ENCODE assay signal across 13 mouse cellular contexts in the genomic region with DNA sequence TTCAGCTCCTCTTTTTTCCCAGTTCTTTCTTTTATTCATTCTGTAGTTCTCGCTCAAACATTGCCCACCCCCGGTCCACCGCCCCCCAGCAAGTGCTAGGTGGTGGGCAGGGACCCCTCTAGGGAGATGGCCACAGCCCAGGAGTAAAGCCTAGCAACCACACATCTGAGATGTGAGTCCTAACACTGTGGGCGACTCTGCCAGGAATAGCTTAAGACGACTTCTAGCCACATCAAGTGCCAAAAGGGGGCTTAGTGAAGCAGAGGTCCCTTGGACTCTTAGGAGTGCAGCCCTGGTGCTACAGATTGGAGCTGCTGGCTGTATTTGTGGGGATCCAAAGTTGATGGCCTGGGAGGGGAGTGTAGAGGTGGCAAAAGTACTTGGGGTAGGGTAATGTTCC. TPM values are rescaled to one million over a fixed set of nuclear protein-coding genes. Genes with fewer than 3 reads are reported as not detected.
DNase-seq lines count a peak whose midpoint lies in the region; ATAC-seq and TF ChIP-seq lines count a peak whose summit lies in the region.
"Had no signal": no experiment of that assay in that cellular context is flagged by ENCODE, and none has a peak within 500 bp of the region (broad histone marks: within the 10 kb centered on the region; RNA-seq: fewer than 3 reads in every experiment).

No protein-coding gene starts in this region.

- no peak for ATAC-seq in hindbrain, embryonic 13.5 days (ENCODE audit: low FRiP score)
- ATAC-seq in hindbrain, embryonic 11.5 days (ENCODE audit: low FRiP score) = no peak
- no peak for ATAC-seq in embryonic facial prominence, embryonic 15.5 days (ENCODE audit: insufficient number of reproducible peaks, low FRiP score, low TSS enrichment, low read depth)
- ATAC-seq in limb, embryonic 14.5 days (ENCODE audit: low FRiP score, low read depth) = no peak
- ATAC-seq: CD4-positive, CD25-positive, alpha-beta regulatory T cell, adult 4 months had no signal

- no peaks in the 10 kb centered on the region for H3K36me3 ChIP-seq in hindbrain, embryonic 13.5 days
- H3K36me3 ChIP-seq in hindbrain, embryonic 11.5 days (ENCODE audit: control insufficient read depth, insufficient read depth, low read length) = no peaks in the 10 kb centered on the region
- no peaks in the 10 kb centered on the region for H3K36me3 ChIP-seq in E14TG2a.4 (ENCODE audit: insufficient read depth, low read length)
- no peaks in the 10 kb centered on the region for H3K36me3 ChIP-seq in embryonic facial prominence, embryonic 15.5 days
- H3K36me3 ChIP-seq in limb, embryonic 14.5 days (ENCODE audit: control insufficient read depth, insufficient read depth, low read length) = no peaks in the 10 kb centered on the region
- H3K36me3 ChIP-seq: liver, embryonic 15.5 days had no signal

- H3K4me2 ChIP-seq in hindbrain, embryonic 13.5 days = peak overlapping the region; percentile 75
- H3K4me2 ChIP-seq in hindbrain, embryonic 11.5 days (replicated peaks; ENCODE audit: low read depth, low read length) = no peak overlapping the region
- H3K4me2 ChIP-seq in embryonic facial prominence, embryonic 15.5 days (replicated peaks) = no peak overlapping the region
- peak overlapping the region; percentile 94 for H3K4me2 ChIP-seq in limb, embryonic 14.5 days (replicated peaks; ENCODE audit: low read depth, low read length, severe bottlenecking)
- H3K4me2 ChIP-seq: liver, embryonic 15.5 days had no signal

- TF ChIP-seq CTCF in E14TG2a.4 (conservative IDR thresholded peaks at IDR 0.05; ENCODE audit: low read length) = no peak
- no peak for TF ChIP-seq CTCF in lung, adult 2 months (IDR thresholded peaks at IDR 0.05; ENCODE audit: insufficient read depth, low read length)

- no peak overlapping the region for H3K27ac ChIP-seq in hindbrain, embryonic 13.5 days
- H3K27ac ChIP-seq in hindbrain, embryonic 11.5 days (ENCODE audit: low read depth, low read length) = no peak overlapping the region
- H3K27ac ChIP-seq in embryonic facial prominence, embryonic 15.5 days (replicated peaks) = no peak overlapping the region
- no peak overlapping the region for H3K27ac ChIP-seq in limb, embryonic 14.5 days (replicated peaks; ENCODE audit: low read depth, low read length)
- H3K27ac ChIP-seq: liver, embryonic 15.5 days had no signal

- no peaks in the 10 kb centered on the region for H3K9me3 ChIP-seq in hindbrain, embryonic 13.5 days
- no peaks in the 10 kb centered on the region for H3K9me3 ChIP-seq in hindbrain, embryonic 11.5 days (ENCODE audit: control insufficient read depth, low read length)
- no peaks in the 10 kb centered on the region; the same call in 1 of the 2 replicates for H3K9me3 ChIP-seq in E14TG2a.4 (ENCODE audit: low read length)
- no peaks in the 10 kb centered on the region for H3K9me3 ChIP-seq in embryonic facial prominence, embryonic 15.5 days (replicated peaks)
- no peaks in the 10 kb centered on the region for H3K9me3 ChIP-seq in limb, embryonic 14.5 days (ENCODE audit: control insufficient read depth, low read length)
- H3K9me3 ChIP-seq: liver, embryonic 15.5 days had no signal

- peaks cover 54% of the 10 kb centered on the region for H3K27me3 ChIP-seq in hindbrain, embryonic 13.5 days
- peaks cover 29% of the 10 kb centered on the region for H3K27me3 ChIP-seq in hindbrain, embryonic 11.5 days (ENCODE audit: control insufficient read depth, insufficient read depth, low read length)
- H3K27me3 ChIP-seq in E14TG2a.4 (ENCODE audit: insufficient read depth, low read length) = peaks cover 74% of the 10 kb centered on the region
- peaks cover 61% of the 10 kb centered on the region for H3K27me3 ChIP-seq in embryonic facial prominence, embryonic 15.5 days
- H3K27me3 ChIP-seq in limb, embryonic 14.5 days (ENCODE audit: control insufficient read depth, insufficient read depth, low read length) = peaks cover 63% of the 10 kb centered on the region

- no peak for TF ChIP-seq POLR2A in limb, embryonic 14.5 days (IDR thresholded peaks at IDR 0.05; ENCODE audit: borderline replicate concordance, extremely low read depth, insufficient read depth, insufficient read length)
- no peak for TF ChIP-seq POLR2A in lung, adult 2 months (IDR thresholded peaks at IDR 0.05; ENCODE audit: borderline replicate concordance, extremely low read depth, low read depth, low read length)

- DNase-seq in hindbrain, embryonic 11.5 days (ENCODE audit: low spot score) = no peak
- no peak for DNase-seq in limb, embryonic 14.5 days (ENCODE audit: low spot score)
- no peak for DNase-seq in embryo, embryonic 10.5 days (ENCODE audit: low spot score)
- DNase-seq in thymus, postnatal 4 days = no peak
- DNase-seq in lung, adult 2 months = no peak
- DNase-seq: kidney, adult 18-20 months; thymus, postnatal 36 days had no signal

- peak overlapping the region; percentile 82 for H3K4me3 ChIP-seq in hindbrain, embryonic 13.5 days
- H3K4me3 ChIP-seq in hindbrain, embryonic 11.5 days (ENCODE audit: low read depth, low read length) = no peak overlapping the region
- H3K4me3 ChIP-seq in E14TG2a.4 (replicated peaks; ENCODE audit: low read length) = peak overlapping the region; percentile 89; the same call in 1 of the 2 replicates
- peak overlapping the region; percentile 76 for H3K4me3 ChIP-seq in embryonic facial prominence, embryonic 15.5 days (replicated peaks)
- peak overlapping the region; percentile 77 for H3K4me3 ChIP-seq in limb, embryonic 14.5 days (replicated peaks; ENCODE audit: low read length)
- no peak overlapping the region for H3K4me3 ChIP-seq in lung, adult 2 months (replicated peaks; ENCODE audit: extremely low read depth, low read depth, low read length)
- H3K4me3 ChIP-seq: erythroblast, embryonic 14.5 days; liver, embryonic 15.5 days had no signal

- H3K4me1 ChIP-seq in hindbrain, embryonic 13.5 days (replicated peaks) = peaks cover 36% of the 10 kb centered on the region
- peaks cover 6% of the 10 kb centered on the region; the same call in 1 of the 2 replicates for H3K4me1 ChIP-seq in hindbrain, embryonic 11.5 days (replicated peaks; ENCODE audit: control insufficient read depth, insufficient read depth, low read length)
- H3K4me1 ChIP-seq in E14TG2a.4 (replicated peaks; ENCODE audit: low read depth, low read length) = peaks cover 27% of the 10 kb centered on the region
- peaks cover 18% of the 10 kb centered on the region for H3K4me1 ChIP-seq in embryonic facial prominence, embryonic 15.5 days
- peaks cover 5% of the 10 kb centered on the region; the same call in 1 of the 2 replicates for H3K4me1 ChIP-seq in limb, embryonic 14.5 days (ENCODE audit: control insufficient read depth, insufficient read depth, low read length)
- peaks cover 6% of the 10 kb centered on the region for H3K4me1 ChIP-seq in lung, adult 2 months (ENCODE audit: control insufficient read depth, insufficient read depth, low read length)
- H3K4me1 ChIP-seq: liver, embryonic 15.5 days had no signal

- WGBS in hindbrain, embryonic 13.5 days = 60% methylated on average over 5 of the region's 5 CpGs
- WGBS in hindbrain, embryonic 11.5 days = 50% methylated on average over 5 of the region's 5 CpGs
- WGBS in embryonic facial prominence, embryonic 15.5 days = 48% methylated on average over 5 of the region's 5 CpGs
- WGBS in limb, embryonic 14.5 days = 57% methylated on average over 5 of the region's 5 CpGs
- 47% methylated on average over 5 of the region's 5 CpGs for WGBS in lung, adult 2 months

- H3K9ac ChIP-seq in hindbrain, embryonic 13.5 days = peak overlapping the region; percentile 89
- no peak overlapping the region for H3K9ac ChIP-seq in hindbrain, embryonic 11.5 days (ENCODE audit: low read depth, low read length)
- no peak overlapping the region for H3K9ac ChIP-seq in embryonic facial prominence, embryonic 15.5 days
- no peak overlapping the region for H3K9ac ChIP-seq in limb, embryonic 14.5 days (ENCODE audit: low read depth, low read length, severe bottlenecking)
- H3K9ac ChIP-seq: liver, embryonic 15.5 days had no signal

RNA-seq across cellular contexts. Expression of a gene that starts 11.6 kb away (rescaled TPM):
- 13.8 and 14.3 TPM in 2 replicates for polyA plus RNA-seq in hindbrain, embryonic 13.5 days (2015; fragmentation: Nextera tagmentation; extraction: Ambion mirVana)
- polyA plus RNA-seq in hindbrain, embryonic 11.5 days (2014; fragmentation: Nextera tagmentation; extraction: Ambion mirVana) = 1.4 and 1.8 TPM in 2 replicates
- polyA plus RNA-seq in embryonic facial prominence, embryonic 15.5 days (2015; fragmentation: Nextera tagmentation; extraction: Ambion mirVana) = 6.5 and 8.1 TPM in 2 replicates
- 5.4 and 6.5 TPM in 2 replicates for polyA plus RNA-seq in limb, embryonic 14.5 days (2012; rRNA removed)
- polyA plus RNA-seq in limb, embryonic 14.5 days (2014; fragmentation: Nextera tagmentation; extraction: Ambion mirVana) = 5.5 and 8.5 TPM in 2 replicates
- 1.3 and 1.6 TPM in 2 replicates for polyA plus RNA-seq in lung, adult 2 months (2012; rRNA removed)
- polyA plus RNA-seq: CD4-positive, CD25-positive, alpha-beta regulatory T cell, adult 4 months; erythroblast, embryonic 14.5 days had no signal

Comparison
In these comparisons a context has a peak if more than half of its experiments do, and no peak if none do; other contexts are left out.
1. H3K4me2 ChIP-seq: peak in hindbrain, embryonic 13.5 days (single experiment) and limb, embryonic 14.5 days (single experiment); none in hindbrain, embryonic 11.5 days (single experiment) and embryonic facial prominence, embryonic 15.5 days (single experiment).
2. H3K4me3 ChIP-seq: peak in hindbrain, embryonic 13.5 days (single experiment), E14TG2a.4 (single experiment), embryonic facial prominence, embryonic 15.5 days (single experiment) and limb, embryonic 14.5 days (single experiment); none in hindbrain, embryonic 11.5 days (single experiment) and lung, adult 2 months (single experiment).